Mouse (Mus musculus) 3134 (cell line): ENCODE results near the gene Macrod2.

ENCODE experiments used
- DNase-seq: peaks from one replicate; pipeline ENCODE4 v3.0.0-alpha.2; 2011; ENCODE audit warnings: low spot score; ENCODE audit not compliant: insufficient read length; ENCODE audit errors: extremely low read depth

The Macrod2 gene

GRCm38 (mm10) chr2:141279130-141279698, 884.1 kb downstream of the Macrod2 start:
- DNase-seq: no peak

DNA sequence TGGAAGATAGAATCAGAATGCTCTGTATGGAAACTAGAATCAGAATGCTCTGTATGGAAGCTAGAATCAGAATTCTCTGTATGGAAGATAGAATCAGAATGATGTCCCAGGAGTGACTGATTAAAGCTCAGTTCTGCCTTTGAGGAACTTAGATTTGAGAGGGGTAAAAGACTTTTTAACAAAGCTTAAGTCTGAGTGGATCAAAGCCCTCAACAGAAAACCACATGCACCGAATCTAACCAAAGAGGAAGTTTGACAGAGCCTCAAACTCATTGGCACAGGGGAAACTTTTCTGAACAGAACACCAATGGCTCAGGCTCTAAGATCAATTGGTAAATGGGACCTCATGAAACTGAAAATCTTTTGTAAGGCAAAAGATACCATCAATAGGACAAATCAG, 885.7 kb downstream of the Macrod2 start:
- no peak for DNase-seq

GRCm38 (mm10) chr2:141286110-141286747, 891.1 kb downstream of the Macrod2 start:
- no peak for DNase-seq

DNA sequence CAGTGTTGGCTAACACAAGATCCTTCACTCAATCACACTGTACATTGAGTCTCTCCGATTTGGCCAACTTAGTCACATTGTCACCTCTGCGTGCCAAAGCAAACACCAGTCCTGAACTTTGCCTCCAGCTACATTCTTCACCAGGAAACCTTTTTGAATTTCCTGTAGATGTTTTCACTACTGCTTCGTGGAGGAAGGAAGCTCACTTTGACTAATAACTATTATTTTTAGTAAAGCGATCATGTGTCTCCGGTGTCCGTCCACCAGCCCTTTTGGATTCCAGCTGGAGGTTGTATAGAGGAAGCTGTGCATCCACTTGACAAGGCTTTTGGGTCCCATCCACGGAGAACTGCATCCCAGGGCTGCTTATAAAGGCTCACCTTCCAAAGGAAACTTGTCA, 893.4 kb downstream of the Macrod2 start:
- DNase-seq: no peak

DNA sequence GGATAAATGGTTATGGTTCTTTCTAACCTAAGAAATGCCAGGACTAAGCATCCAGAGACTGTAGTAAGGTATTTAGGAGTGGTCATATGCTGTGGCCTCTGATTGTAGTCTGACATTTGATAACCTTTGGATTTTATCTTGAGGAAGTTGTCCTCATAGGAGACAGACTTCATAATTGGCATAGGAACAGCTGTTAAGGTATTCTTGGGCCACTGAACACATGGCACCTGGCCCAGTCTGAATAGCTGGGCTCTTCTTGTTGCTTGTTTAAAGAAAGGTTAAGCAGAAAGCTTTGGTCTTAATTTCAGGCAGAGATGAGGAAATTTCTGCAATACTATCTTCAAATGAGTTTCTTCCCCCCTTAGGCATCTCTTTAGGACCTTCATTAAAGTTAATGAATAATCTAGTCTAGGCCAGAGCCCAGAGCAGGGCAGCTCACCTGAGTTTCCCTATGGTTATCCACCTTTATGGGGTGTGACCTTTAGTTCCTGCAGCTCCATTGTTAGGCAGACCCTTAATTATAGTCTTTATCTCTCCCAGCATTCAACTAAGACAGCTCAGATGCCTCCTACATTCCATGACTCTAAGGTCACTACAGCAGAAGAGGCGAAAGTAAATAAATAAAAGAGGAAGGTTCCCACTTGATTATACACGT, 894.1 kb downstream of the Macrod2 start:
- no peak for DNase-seq

DNA sequence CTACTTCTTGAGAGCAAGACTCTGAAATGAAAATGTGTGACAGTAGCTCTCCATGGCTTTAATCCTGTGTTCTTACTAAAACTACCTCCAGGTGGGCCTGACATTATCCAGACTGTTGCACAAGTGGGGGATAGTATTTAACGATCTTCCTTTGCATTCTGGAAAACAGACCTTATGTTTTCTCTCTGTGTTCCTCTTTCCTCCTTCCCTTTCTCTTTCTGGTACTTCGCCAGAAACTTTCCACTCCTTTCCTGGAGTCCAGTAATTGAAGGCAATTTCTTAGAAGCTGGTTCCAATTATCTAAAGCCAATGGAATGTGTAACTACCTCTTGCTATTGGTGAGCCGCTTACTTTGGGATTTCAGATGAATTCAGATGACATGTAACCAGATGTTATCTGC, 897.7 kb downstream of the Macrod2 start:
- DNase-seq: no peak

DNA sequence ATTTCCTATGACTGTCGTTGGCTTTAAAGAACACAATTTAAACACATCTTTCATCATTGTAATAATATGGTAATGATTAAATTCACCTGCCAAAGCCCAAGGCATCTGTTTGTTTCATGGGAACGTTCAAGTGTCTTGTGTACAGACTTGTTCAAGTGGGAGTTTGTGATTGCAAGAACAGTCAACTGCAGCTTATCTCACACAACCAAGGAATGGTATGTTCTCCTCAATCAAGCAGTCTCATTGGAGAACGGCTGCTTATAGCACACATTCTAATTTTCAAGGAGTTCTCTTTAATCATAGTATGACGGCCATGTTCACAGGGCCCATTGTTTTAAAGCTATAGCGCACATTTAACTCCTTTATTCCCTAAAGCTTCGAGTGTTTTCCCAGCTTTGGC, 904.1 kb downstream of the Macrod2 start:
- no peak for DNase-seq

DNA sequence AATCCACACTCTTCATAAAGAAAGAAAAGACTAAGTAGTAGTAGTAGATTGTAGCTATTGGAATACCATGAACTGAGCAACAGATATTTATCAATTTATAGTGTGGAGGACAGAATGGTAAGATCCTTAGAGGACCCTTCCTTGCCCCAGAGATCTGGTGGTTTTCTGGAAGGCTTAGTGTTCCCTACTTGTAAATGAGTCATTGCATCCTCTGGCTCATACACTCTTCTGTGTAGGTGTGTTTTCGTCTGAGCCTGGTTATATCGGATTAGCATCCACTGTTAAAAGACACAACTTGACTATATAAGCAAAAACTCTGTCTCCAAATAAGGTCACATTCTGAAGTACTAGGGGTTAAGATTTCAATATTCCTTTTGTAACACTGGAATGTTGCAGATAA, 905.9 kb downstream of the Macrod2 start:
- DNase-seq: no peak

GRCm38 (mm10) chr2:141308406-141308805, 913.3 kb downstream of the Macrod2 start:
- DNase-seq: no peak

- DNase-seq: no peak
Observed at GRCm38 (mm10) chr2:141312136-141312948, 917.2 kb downstream of the Macrod2 start.

DNA sequence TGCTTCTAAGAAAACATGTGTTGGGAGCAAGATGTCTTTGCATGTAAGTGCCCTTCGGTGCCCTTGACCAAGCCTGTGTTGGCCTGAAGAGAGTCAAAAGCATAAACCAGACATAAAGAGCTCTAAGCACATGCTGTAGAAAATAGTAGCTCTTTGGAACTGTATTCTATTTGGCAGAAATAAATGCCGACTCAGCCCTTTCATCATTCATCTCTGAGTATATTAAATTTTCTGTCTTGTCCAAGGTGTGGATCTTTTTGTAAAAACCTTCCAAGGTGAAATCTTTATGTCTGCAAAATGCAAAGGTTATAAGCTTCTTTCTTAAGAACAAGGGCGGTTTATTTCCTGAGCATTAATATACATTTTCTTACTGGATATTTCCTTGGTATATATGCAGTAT, 920.2 kb downstream of the Macrod2 start:
- no peak for DNase-seq

DNA sequence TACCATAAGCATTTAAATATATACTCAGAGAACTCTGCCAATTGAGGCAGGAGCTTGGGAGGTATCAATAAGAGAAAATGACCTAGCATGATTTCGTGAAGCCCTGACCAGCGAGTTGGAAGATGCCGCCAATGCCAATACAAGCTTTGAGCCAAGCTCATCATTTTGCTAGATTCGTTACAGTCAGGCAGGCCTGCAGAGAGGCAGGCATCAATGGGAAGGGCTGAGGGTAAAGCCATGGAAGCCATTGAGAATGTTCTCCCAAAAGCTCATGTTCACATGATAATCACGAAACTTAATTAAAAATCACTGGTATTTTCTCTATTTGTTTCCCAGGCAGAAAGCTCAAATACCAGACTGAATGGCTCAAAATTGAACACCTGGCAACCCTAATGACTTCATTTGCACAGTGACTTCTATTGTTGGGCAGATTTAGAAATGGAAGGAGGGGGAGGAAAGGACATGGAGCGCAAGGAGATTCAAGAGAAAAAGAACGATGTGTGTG, 928.9 kb downstream of the Macrod2 start:
- DNase-seq: no peak

GRCm38 (mm10) chr2:141327296-141327695, 932.2 kb downstream of the Macrod2 start:
- no peak for DNase-seq

DNA sequence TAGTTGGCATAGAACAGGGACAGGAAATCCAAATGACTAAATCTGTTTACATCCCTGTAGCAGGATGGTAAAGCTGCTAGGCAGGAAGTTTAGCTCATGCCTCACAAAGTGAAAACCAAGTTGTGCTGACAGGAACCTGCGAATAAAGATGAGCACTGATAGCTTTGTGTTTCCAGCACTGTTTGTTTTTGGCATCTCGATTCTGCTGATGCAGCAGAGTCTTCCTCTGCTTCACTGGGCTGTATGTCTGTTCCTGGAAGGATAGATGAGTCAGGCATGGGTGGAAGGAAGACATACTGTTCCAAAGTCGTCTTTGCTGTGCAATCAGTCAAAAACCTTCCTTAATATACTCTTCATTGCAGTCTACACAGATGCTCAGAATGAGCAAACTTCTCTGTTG, 942.6 kb downstream of the Macrod2 start:
- DNase-seq: no peak

GRCm38 (mm10) chr2:141343988-141344535, 949.0 kb downstream of the Macrod2 start:
- DNase-seq: no peak

- DNase-seq: no peak
Observed at GRCm38 (mm10) chr2:141352623-141353022, 957.5 kb downstream of the Macrod2 start.

DNA sequence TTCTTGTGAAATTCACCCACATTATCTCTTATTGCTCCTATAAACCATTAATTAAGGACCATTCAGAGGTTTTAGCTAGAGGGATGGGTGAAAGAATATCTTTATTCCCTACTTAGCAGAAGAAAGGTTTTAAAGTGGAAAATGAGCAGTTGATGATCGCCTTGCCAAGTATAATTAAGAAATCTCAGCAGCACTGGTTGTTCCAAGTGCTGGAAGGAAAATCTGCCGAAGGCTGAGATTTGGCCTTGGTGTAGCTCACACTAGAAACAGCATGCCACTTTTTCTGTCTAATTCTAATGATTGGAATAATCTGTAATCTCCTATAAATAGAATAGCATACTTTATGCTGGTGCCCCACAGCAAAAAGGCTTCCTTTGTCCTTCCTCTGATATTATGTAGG, 993.5 kb downstream of the Macrod2 start:
- DNase-seq: no peak

DNA sequence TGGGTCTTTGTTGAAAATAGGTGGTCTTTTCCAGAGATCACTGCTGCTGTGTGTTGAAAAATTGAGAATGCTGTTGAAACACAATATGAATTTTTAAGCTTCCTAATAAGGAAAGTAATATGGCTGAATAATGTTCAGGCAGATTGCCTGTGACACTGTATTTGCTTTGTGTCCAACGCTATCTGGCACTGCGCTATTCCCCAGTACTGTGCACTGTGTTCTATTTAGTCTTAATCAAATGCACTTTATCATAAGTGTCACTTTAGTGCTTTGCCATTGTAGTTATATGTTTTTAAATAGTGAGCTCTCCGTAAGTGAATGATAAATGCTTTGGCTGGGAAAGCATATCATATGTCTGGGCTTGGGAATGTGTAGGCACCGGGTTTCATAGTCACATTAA, 996.1 kb downstream of the Macrod2 start:
- DNase-seq: no peak

DNA sequence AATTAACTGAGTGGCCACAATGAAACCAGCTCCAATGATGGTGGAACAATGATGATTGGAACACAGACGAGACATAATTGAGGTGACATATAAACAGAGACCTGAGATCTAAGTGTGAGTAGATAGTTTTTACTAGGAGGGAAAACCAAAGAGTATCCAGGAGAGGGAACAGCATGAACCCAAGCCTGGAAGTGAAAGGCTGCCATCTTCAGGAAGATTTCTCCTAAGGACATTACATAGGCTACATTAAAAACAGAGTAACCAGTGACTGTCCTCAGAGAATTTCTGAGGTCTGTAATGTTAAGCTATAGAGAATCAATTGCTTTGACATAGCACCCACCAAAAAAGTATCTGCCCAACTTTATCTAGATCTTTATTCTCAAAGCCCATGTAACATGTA, 999.7 kb downstream of the Macrod2 start:
- no peak for DNase-seq

- DNase-seq: no peak
Observed at GRCm38 (mm10) chr2:141408766-141409165, 1013.7 kb downstream of the Macrod2 start.

GRCm38 (mm10) chr2:141416436-141416835, 1021.3 kb downstream of the Macrod2 start:
- no peak for DNase-seq
